Mouse (Mus musculus) left cerebral cortex, postnatal 36 days (tissue): ENCODE data around the gene Smndc1. TPM values are rescaled to one million over a fixed set of nuclear protein-coding genes. Genes with fewer than 3 reads are reported as not detected.

Experiments
- DNase-seq, 2 experiments: peaks; one replicate each; pipeline ENCODE4 v3.0.0; 2021 to 2022; ENCODE audit warnings: low spot score in 2 of 2, mixed read lengths in 1 of 2
- intact Hi-C: fragments of 180-260 bp; cut with DNase I; formaldehyde crosslinking; loops from one replicate; pipeline ENCODE4 v1.15.1; 2025
- total RNA-seq, 2 experiments: library from RNA; stranded (reverse); gene quantifications; 2 replicates each; pipeline ENCODE4 v1.2.3; 2021

Gene Smndc1
- total RNA-seq, 2 experiments from 2014 or later: 33.2 to 40.5 TPM

DNA sequence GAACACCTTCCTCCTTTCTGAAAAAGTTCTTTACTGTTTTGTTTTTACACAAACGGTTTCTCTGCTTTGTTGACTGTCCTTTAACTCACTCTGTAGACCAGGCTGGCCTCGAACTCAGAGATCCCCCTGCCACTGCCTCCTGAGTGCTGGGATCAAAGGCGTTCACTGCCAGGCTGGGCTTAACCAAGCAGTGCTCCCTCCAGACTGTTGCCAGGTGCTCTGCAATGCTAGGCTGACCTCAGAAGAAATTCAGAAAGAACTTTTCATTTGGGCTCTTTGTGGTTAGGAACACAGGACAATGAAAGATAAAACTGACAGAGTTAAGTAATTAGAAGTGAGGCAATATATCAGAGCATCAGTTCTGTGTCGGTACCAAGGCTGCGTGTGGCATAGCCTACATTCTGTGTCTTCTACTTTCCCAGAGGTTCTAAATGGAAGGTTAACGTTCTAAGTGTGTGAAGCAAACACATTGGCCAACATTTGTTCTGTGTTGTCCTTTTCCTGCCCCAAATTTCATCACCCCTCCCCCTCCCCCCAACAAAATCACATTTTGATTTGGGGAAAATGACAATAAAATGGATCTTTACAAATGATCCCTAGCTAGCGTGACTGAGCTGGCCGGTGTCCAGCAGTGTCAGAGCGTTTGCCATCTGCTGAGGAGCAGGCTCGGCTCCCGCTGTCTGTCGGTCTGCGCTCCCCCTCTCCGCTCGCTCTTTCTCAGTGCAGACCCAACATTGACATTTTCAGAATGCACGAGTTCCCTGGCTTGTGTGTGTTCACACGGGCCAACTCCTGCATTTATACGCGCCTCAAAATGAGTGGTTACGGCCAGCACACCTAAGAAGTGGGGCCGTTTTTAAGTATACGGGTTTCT is 31.0 kb downstream of the Smndc1 start:
- DNase-seq: no peak
- intact Hi-C loops: no loop called here

- intact Hi-C loops: no loop called here
- DNase-seq: peak; percentile 64 to 68
These were observed 35.3 kb downstream of the Smndc1 start for GRCm38 (mm10) chr19:53355065-53355464.

GRCm38 (mm10) chr19:53354271-53355000 is 35.9 kb downstream of the Smndc1 start:
- DNase-seq: no peak
- intact Hi-C loops: no loop called here

DNA sequence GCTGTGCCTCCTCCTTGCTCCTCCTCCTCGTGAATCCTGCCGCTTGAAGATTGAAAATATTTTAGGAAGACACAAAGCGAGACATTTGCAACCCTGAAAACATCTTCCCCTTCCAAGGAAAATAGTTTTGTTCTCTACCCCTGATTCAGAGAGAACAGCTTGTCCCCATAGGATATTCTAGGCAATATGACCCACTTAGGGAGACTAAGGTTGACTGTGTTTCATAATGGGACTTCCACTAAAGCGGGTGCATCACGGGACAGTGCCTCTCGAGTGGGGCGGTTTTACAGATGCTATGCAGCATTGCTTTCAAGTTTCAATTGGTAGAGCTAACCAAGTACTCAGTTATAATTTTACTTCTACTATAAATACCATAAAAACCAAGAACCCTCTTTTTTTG is 36.5 kb downstream of the Smndc1 start:
- intact Hi-C loops: no loop called here
- peak; percentile 49 to 63 for DNase-seq

DNA sequence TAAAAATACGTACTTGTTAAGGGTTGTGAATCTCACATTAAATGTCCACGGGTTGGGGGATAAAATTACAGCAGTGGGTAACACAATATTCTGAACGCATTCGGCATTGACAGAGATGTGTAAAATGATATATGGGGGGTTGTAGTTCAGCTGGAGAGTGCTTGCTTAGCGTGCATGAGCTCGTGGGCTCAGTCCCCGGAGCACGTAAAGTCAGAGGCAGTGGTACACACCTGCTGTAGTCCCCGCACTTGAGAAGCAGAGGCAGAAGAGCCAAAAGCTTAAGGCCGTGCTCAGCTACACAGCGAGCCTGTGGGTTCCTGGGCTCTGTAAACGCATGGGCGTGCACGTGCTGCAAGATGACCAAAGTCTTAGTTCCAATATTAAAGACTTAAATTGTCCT is 44.6 kb downstream of the Smndc1 start:
- intact Hi-C loops: no loop called here
- no peak for DNase-seq

GRCm38 (mm10) chr19:53344062-53344461 is 46.3 kb downstream of the Smndc1 start:
- no peak for DNase-seq
- intact Hi-C loops: no loop called here

DNA sequence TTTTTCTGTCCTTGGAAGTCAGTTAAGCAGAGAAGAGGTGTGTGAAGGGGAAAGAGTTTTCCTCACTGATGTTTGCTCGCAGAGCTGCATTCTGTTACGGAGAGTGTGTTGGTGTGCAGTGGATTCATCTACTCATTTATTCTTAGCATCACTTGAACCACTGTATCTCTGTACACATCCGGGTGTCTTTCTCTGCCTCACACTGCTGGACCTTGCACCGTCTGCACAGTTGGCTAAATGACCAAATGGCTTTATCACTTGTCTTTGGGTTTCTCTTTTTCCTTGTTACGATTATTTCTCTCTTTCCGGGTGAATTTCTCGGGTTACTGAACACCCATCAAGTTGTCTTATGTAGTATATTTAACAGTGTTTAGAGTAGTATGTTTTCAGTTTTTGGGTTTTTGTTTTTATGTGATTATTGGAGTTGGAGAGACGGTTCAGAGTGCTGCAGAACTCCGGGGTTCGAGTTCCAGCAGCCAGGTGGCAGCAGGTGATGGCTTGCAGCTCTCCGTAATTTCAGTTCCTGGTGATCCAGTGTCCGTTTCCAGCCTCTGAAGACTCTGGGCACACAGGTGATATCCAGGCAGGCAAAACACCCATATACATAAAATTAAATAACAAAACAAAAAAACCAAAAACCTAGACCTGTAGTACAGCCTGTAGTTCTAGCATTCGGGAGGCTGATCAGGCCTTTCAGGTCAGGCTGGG is 47.0 kb downstream of the Smndc1 start:
- intact Hi-C loops: no loop called here
- no peak for DNase-seq

- no peak for DNase-seq
- intact Hi-C loops: no loop called here
These were observed 50.0 kb downstream of the Smndc1 start for GRCm38 (mm10) chr19:53340423-53340822.

DNA sequence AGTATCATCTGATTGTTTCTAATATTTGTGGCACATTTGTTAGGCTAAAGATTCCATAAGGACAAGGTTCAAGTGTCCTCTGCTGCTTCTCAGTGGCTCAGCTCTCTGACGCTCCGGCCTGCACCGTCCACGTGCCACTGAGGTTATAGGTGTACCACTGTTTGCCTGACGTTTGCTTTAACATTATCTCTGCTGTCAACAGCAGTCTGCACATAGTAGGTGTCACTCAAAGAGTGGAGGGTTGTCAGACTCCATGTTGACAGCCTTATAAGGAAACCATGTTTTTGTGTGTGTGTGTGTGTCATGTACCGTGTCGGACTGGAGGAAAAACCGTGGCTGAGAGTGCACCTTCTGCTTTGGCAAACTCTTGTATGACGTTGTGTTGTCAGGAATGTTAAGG is 55.1 kb downstream of the Smndc1 start:
- DNase-seq: no peak
- intact Hi-C loops: no loop called here

DNA sequence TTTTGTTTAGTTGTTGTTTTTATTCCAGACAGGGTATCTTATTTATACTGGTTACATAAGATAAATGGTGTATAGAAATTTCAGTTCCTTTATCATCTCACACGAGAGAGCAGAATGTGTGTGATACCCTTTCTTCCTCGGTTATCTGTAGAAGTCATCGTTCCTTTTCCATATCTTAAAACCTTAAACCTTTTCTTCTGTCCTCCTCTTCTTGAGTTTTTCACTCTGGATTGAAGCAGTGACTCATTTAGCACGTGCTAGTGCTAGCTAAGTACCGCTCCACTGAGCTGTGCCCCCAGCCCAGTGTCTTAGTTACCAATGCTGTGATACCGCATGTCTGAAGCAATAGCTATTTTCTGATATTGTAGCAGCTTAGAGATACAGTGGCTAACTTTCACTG is 56.6 kb downstream of the Smndc1 start:
- intact Hi-C loops: no loop called here

DNA sequence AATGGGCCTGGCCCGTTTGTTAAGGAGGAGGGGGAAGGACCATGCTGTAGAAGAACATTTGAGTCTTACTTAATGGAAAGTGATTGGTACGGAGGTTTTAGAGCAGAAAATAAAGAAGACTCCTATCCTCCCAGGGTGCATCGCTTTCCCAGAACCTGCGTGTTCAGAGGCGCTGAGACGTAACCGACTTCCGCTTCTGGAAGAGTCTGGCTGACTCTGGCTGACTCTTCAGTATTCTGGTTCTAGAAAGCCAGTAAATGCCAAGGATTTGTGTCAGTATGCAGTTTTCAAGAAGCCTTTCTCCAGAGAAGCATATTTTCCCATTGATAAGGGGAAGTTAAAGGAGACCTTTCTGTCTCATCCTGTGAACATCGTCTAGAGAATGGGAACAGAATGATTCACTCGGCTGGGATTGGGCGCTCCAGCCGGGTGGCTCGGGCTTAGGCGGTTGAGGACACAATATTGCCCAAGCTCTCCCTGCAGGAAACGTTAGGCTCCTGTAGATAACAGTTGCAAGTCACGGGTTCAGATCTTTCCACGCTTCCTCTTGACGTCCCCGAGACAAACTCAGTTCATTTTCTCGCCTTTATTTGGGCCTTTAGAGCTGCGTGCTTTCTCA is 58.4 kb downstream of the Smndc1 start:
- DNase-seq: no peak
- intact Hi-C loops: no loop called here

More for the DNA sequence above, 56.6 kb downstream of the Smndc1 start:
- no peak for DNase-seq

GRCm38 (mm10) chr19:53329992-53330381 is 60.4 kb downstream of the Smndc1 start:
- DNase-seq: peak; percentile 73 to 76
- intact Hi-C loops: loop anchor here (1.0 to 5.0 kb wide), 3 partner anchors 17 to 188 kb away; partner anchors contain the start of gene Add3

Other genes starting within 250 kb of the Smndc1 start
- gene Mxi1, start 80.1 kb downstream of the Smndc1 start, total RNA-seq: 10 to 100 TPM; 91.9 to 94.5 TPM
- not detected for gene Gm10197, start 18.8 kb downstream of the Smndc1 start, total RNA-seq
- 10 to 100 TPM in 1 of 2 experiments, 1 to 10 TPM in 1; 7.7 to 13.0 TPM for gene Dusp5, start 138.5 kb upstream of the Smndc1 start, total RNA-seq
- 10 to 100 TPM; 38.8 to 46.6 TPM for gene Nutf2-ps1, start 198.5 kb upstream of the Smndc1 start, total RNA-seq
- 10 to 100 TPM; 32.5 to 40.1 TPM for gene Smc3, start 209.8 kb upstream of the Smndc1 start, total RNA-seq